Mouse (Mus musculus) embryonic fibroblast, embryonic 13.5 days (primary cell): ENCODE results near the gene Nhsl1. TPM values are rescaled to one million over a fixed set of nuclear protein-coding genes. Genes with fewer than 3 reads are reported as not detected.

Source experiments
- H3K27ac ChIP-seq: 2 replicates; pipeline ENCODE4 v1.5.1; 2012; ENCODE audit warnings: low read length, control low read depth, inconsistent platforms; ENCODE audit not compliant: insufficient read depth
- H3K4me1 ChIP-seq: 2 replicates; pipeline ENCODE4 v1.6.1; 2011; ENCODE audit warnings: low read length; ENCODE audit not compliant: control insufficient read depth, insufficient read depth
- H3K4me3 ChIP-seq: 2 replicates; pipeline ENCODE4 v1.5.1; 2011; ENCODE audit warnings: mild to moderate bottlenecking, control low read depth, low read length; ENCODE audit not compliant: insufficient read depth
- CTCF ChIP-seq: IDR thresholded peaks from 2 replicates; pipeline ENCODE4 v1.5.1; 2011; ENCODE audit warnings: mild to moderate bottlenecking, control low read depth, low read length, moderate library complexity, borderline replicate concordance; ENCODE audit not compliant: insufficient read depth
- POLR2A ChIP-seq: IDR thresholded peaks from 2 replicates; pipeline ENCODE4 v1.6.1; 2011; ENCODE audit warnings: low read depth, mild to moderate bottlenecking, control low read depth, low read length, moderate library complexity
- polyA plus RNA-seq: library from polyadenylated mRNA; stranded (reverse); fragments of >200 nt; gene quantifications from 2 replicates; pipeline ENCODE4 v1.2.4, GENCODE M21; 2011; ENCODE audit warnings: low read depth; ENCODE audit not compliant: missing spikeins, insufficient read length

The Nhsl1 gene
- polyA plus RNA-seq, 1 experiment: 13.7 TPM

DNA sequence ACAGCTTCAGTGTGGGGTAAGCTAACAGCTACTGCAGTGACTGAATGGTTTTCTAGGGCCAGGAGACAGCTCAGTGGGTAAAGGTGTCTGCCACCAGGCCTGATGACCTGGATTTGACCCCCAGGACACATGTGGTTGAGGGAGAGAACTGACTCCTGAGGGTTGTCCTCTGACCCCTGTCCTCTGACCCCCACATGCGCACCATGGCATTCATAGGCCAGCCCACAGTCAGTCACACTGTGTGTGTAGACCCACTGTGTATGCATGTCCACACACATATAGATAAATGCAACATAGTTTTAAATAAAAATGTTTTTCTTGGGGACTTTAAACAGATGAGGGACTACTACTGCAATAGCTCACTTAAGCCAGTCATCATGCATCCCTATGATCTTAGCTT is 22.1 kb downstream of the Nhsl1 start:
- Histone ChIP-seq H3K27ac (no peak overlapping the region), H3K4me3 (no peak overlapping the region), H3K4me1 (peaks cover 5% of the 10 kb centered on the region)
- TF ChIP-seq POLR2A (no peak), CTCF (no peak)

- Histone ChIP-seq H3K4me1 (peaks cover 5% of the 10 kb centered on the region), H3K27ac (peak overlapping the region; percentile 34; the same call in 1 of the 2 replicates), H3K4me3 (no peak overlapping the region)
- TF ChIP-seq POLR2A (no peak), CTCF (no peak)
Observed at GRCm38 (mm10) chr10:18341444-18342196, 22.8 kb downstream of the Nhsl1 start.

DNA sequence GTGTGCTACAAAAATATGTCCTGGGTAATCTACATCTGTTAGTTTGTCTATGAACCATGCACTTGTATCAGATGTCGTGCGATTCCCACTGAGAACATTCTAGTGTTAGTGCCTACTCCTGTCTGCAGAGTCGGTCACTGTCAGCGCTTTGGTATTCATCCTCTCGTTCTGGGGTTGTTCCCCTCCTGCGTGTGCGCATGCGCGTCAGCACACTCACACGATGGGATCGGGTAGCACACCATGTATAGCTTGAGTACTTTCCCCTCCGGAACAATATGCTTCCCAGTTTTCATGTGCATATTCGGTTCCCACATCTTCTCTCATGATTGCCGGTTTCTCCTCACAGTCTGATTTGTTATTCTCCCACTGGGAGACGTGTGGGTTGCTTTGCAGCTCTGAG is 28.4 kb downstream of the Nhsl1 start:
- H3K27ac ChIP-seq: no peak overlapping the region
- TF ChIP-seq CTCF: no peak
- TF ChIP-seq POLR2A: no peak
- H3K4me1 ChIP-seq: no peaks in the 10 kb centered on the region
- H3K4me3 ChIP-seq: no peak overlapping the region

DNA sequence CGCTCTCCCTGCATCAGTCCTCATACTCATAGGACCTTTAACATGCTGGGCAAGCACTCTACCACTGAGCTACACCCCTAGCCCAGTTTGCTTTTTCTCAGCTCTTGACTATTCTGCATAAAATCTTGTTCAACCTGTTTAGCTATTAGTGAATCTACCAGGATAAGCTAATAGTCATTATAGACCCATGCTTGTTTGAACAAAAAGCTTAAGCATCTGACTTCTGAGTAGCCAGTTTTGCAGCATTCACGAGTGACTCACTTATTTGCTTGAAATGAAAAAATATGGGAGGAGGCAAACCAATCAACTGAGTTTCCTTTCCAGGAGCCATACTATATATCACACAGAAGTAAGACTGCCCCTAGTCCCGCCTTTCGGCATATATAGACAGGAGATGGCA is 32.0 kb downstream of the Nhsl1 start:
- peaks cover 2% of the 10 kb centered on the region; the same call in 1 of the 2 replicates for H3K4me1 ChIP-seq
- no peak overlapping the region for H3K27ac ChIP-seq
- H3K4me3 ChIP-seq: no peak overlapping the region
- TF ChIP-seq POLR2A (no peak), CTCF (no peak)

DNA sequence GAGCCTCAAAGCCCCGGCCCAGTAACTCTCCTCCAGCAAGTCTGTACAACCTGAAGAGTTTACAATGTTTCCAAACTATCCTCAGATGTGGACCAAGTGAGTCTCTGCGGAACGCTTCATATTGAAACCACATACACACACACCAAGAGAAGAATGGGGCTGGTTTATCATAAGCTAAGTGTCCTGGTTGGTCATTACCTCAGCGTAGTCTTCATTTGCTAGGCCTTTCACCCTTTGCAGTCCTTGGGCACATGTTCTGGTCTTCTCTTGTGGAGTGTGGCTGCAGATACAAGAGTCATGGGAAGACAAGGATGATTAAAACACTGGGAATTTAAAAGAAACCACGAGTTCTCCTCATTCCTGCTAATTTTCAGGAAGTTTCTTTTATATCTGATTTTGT is 34.2 kb downstream of the Nhsl1 start:
- Histone ChIP-seq H3K4me1 (peaks cover 2% of the 10 kb centered on the region; the same call in 1 of the 2 replicates), H3K27ac (no peak overlapping the region), H3K4me3 (no peak overlapping the region)
- TF ChIP-seq POLR2A (no peak), CTCF (no peak)

GRCm38 (mm10) chr10:18354103-18354502 is 35.3 kb downstream of the Nhsl1 start:
- no peak for TF ChIP-seq POLR2A
- TF ChIP-seq CTCF: no peak
- Histone ChIP-seq H3K4me1 (peaks cover 2% of the 10 kb centered on the region; the same call in 1 of the 2 replicates), H3K4me3 (no peak overlapping the region), H3K27ac (no peak overlapping the region)

DNA sequence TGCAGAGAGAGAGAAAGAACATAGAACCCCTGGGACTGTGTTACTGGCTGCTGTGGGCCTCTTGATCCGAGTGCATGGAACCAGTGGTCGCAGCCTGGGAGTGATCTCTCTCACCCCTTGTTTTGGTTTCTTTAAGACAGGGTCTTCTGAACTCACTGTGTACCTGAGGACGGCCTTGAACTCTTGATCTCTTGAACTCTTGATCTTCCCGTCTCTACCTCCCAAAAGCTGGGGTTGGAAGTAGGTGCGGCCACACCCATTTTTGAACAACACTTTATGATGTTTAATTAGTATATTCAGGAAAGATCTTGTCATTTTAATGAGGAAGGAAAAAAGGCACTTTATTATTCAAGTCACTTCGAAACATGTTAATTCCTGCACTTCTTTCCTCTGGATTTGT is 37.7 kb downstream of the Nhsl1 start:
- Histone ChIP-seq H3K4me3 (no peak overlapping the region), H3K27ac (no peak overlapping the region), H3K4me1 (peaks cover 2% of the 10 kb centered on the region; the same call in 1 of the 2 replicates)
- TF ChIP-seq CTCF (no peak), POLR2A (no peak)

DNA sequence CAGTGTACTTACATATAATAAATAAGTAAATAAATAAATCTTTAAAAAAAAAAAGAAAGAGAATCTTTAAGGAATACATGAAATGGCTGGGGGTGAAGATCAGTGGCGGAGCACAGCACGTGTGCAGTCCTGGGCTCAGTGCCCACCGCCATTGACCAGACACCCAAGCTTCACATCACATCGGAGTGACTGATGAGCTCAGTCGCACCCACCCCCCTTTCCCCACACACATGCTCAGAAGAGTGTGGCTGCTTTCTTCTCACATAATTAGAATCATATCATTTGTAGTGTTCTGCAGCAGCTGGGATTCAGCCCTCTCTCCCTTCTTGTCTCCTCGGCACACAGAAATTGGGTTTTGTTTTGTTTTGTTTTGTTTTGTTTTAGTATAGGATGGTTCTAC is 38.4 kb downstream of the Nhsl1 start:
- H3K27ac ChIP-seq: no peak overlapping the region
- peaks cover 2% of the 10 kb centered on the region; the same call in 1 of the 2 replicates for H3K4me1 ChIP-seq
- TF ChIP-seq CTCF: no peak
- no peak for TF ChIP-seq POLR2A
- no peak overlapping the region for H3K4me3 ChIP-seq

- no peaks in the 10 kb centered on the region for H3K4me1 ChIP-seq
- no peak overlapping the region for H3K4me3 ChIP-seq
- no peak for TF ChIP-seq CTCF
- no peak for TF ChIP-seq POLR2A
- no peak overlapping the region for H3K27ac ChIP-seq
Observed at GRCm38 (mm10) chr10:18358461-18358860, 39.7 kb downstream of the Nhsl1 start.

- TF ChIP-seq POLR2A (no peak), CTCF (no peak)
- Histone ChIP-seq H3K4me1 (no peaks in the 10 kb centered on the region), H3K4me3 (no peak overlapping the region), H3K27ac (no peak overlapping the region)
Observed at GRCm38 (mm10) chr10:18360175-18360574, 41.4 kb downstream of the Nhsl1 start.
